Mouse (Mus musculus): ENCODE measurements around the gene Chga. TPM values are rescaled to one million over a fixed set of nuclear protein-coding genes. Genes with fewer than 3 reads are reported as not detected.

The Chga gene
- total and polyA plus RNA-seq, 2 experiments from 2014 or later: 168 to 257 TPM

- no peak for ATAC-seq (ENCODE audit: low FRiP score)
Observed at GRCm38 (mm10) chr12:102613411-102613810, 58.6 kb downstream of the Chga start.

More at GRCm38 (mm10) chr12:102613411-102613810, 58.6 kb downstream of the Chga start:
- Histone ChIP-seq H3K4me1 (ENCODE audit: insufficient read depth, low read length) (peaks cover 5% of the 10 kb centered on the region; the same call in 1 of the 2 replicates), H3K27me3 (ENCODE audit: insufficient read depth, low read length) (no peaks in the 10 kb centered on the region), H3K4me3 (ENCODE audit: low read depth, low read length) (no peak overlapping the region), H3K36me3 (ENCODE audit: insufficient read depth, low read length) (no peaks in the 10 kb centered on the region), H3K9me3 (ENCODE audit: low read length) (no peaks in the 10 kb centered on the region), H3K9ac (replicated peaks; ENCODE audit: low read length, poor library complexity, severe bottlenecking) (no peak overlapping the region), H3K27ac (ENCODE audit: low read depth, low read length) (no peak overlapping the region), H3K4me2 (ENCODE audit: low read depth, low read length, poor library complexity, severe bottlenecking) (no peak overlapping the region)
- 89% methylated on average over 4 of the region's 4 CpGs for WGBS
- DNase-seq (ENCODE audit: low spot score): no peak
- no peak for TF ChIP-seq CTCF (IDR thresholded peaks at IDR 0.05)

Other genes starting within 250 kb of the Chga start
- gene Lgmn, start 115.2 kb upstream of the Chga start, total RNA-seq (2014; rRNA removed): 112 and 124 TPM in 2 replicates
- 148 and 158 TPM in 2 replicates for gene Lgmn, start 115.2 kb upstream of the Chga start, polyA plus RNA-seq (2015; fragmentation: Nextera tagmentation; extraction: Ambion mirVana)
- 20.8 and 26.0 TPM in 2 replicates for gene Golga5, start 85.8 kb upstream of the Chga start, total RNA-seq (2014; rRNA removed)
- 23.0 and 23.3 TPM in 2 replicates for gene Golga5, start 85.8 kb upstream of the Chga start, polyA plus RNA-seq (2015; fragmentation: Nextera tagmentation; extraction: Ambion mirVana)
- gene Itpk1, start 150.0 kb downstream of the Chga start, total RNA-seq (2014; rRNA removed): 56.0 and 66.6 TPM in 2 replicates
- 39.0 and 40.3 TPM in 2 replicates for gene Itpk1, start 150.0 kb downstream of the Chga start, polyA plus RNA-seq (2015; fragmentation: Nextera tagmentation; extraction: Ambion mirVana)
- 20.9 and 26.5 TPM in 2 replicates for gene Moap1, start 188.7 kb downstream of the Chga start, total RNA-seq (2014; rRNA removed)
- 71.8 and 84.8 TPM in 2 replicates for gene Moap1, start 188.7 kb downstream of the Chga start, polyA plus RNA-seq (2015; fragmentation: Nextera tagmentation; extraction: Ambion mirVana)
- gene Tmem251, start 188.8 kb downstream of the Chga start, total RNA-seq (2014; rRNA removed): 5.9 and 6.2 TPM in 2 replicates
- 11.9 and 12.3 TPM in 2 replicates for gene Tmem251, start 188.8 kb downstream of the Chga start, polyA plus RNA-seq (2015; fragmentation: Nextera tagmentation; extraction: Ambion mirVana)
- gene Gm28051, start 202.8 kb downstream of the Chga start, total RNA-seq (2014; rRNA removed): 0.93 TPM in 1 of 2 replicates, not detected in the other
- not detected in 2 replicates for gene Gm28051, start 202.8 kb downstream of the Chga start, polyA plus RNA-seq (2015; fragmentation: Nextera tagmentation; extraction: Ambion mirVana)
- gene Gon7, start 202.8 kb downstream of the Chga start, total RNA-seq (2014; rRNA removed): 14.4 and 21.0 TPM in 2 replicates
- 30.9 and 39.1 TPM in 2 replicates for gene Gon7, start 202.8 kb downstream of the Chga start, polyA plus RNA-seq (2015; fragmentation: Nextera tagmentation; extraction: Ambion mirVana)
- gene Ubr7, start 203.0 kb downstream of the Chga start, total RNA-seq (2014; rRNA removed): 45.3 and 51.0 TPM in 2 replicates
- gene Ubr7, start 203.0 kb downstream of the Chga start, polyA plus RNA-seq (2015; fragmentation: Nextera tagmentation; extraction: Ambion mirVana): 24.4 and 25.6 TPM in 2 replicates
- gene Gm20604, start 203.7 kb downstream of the Chga start, total RNA-seq (2014; rRNA removed): 29.7 and 35.1 TPM in 2 replicates
- 53.7 and 54.5 TPM in 2 replicates for gene Gm20604, start 203.7 kb downstream of the Chga start, polyA plus RNA-seq (2015; fragmentation: Nextera tagmentation; extraction: Ambion mirVana)